Mouse (Mus musculus): ENCODE measurements around the gene Abcg1. TPM values are rescaled to one million over a fixed set of nuclear protein-coding genes. Genes with fewer than 3 reads are reported as not detected.

Gene Abcg1
- polyA plus RNA-seq, 1 experiment from 2014 or later, result 15.8 TPM

GRCm38 (mm10) chr17:31103823-31104222 lies 46.3 kb downstream of the Abcg1 start:
- Histone ChIP-seq H3K9me3 (replicated peaks) (no peaks in the 10 kb centered on the region), H3K4me3 (replicated peaks) (no peak overlapping the region), H3K27ac (replicated peaks) (no peak overlapping the region), H3K27me3 (no peaks in the 10 kb centered on the region), H3K9ac (no peak overlapping the region), H3K36me3 (0 out of 2 replicates have a peak, but pooled peaks cover 4% of the 10 kb centered on the region), H3K4me2 (replicated peaks) (no peak overlapping the region), H3K4me1 (no peaks in the 10 kb centered on the region)
- WGBS, result 82% methylated on average over 8 of the region's 8 CpGs
- no peak for ATAC-seq (ENCODE audit: insufficient number of reproducible peaks, low FRiP score, low TSS enrichment, low read depth)

GRCm38 (mm10) chr17:31108388-31108787 lies 50.9 kb downstream of the Abcg1 start:
- H3K36me3 ChIP-seq, result 0 out of 2 replicates have a peak, but pooled peaks cover 10% of the 10 kb centered on the region
- H3K9me3 ChIP-seq (replicated peaks), result no peaks in the 10 kb centered on the region
- no peak overlapping the region for H3K4me2 ChIP-seq (replicated peaks)
- ATAC-seq (ENCODE audit: insufficient number of reproducible peaks, low FRiP score, low TSS enrichment, low read depth), result no peak
- H3K9ac ChIP-seq, result no peak overlapping the region
- no peak overlapping the region for H3K4me3 ChIP-seq (replicated peaks)
- WGBS, result 87% methylated on average over 15 of the region's 15 CpGs
- H3K4me1 ChIP-seq, result 0 out of 2 replicates have a peak, but pooled peaks cover 8% of the 10 kb centered on the region
- H3K27me3 ChIP-seq, result no peaks in the 10 kb centered on the region
- no peak overlapping the region for H3K27ac ChIP-seq (replicated peaks)

GRCm38 (mm10) chr17:31113191-31113856 lies 55.8 kb downstream of the Abcg1 start:
- peak overlapping the region; percentile 44; the same call in 1 of the 2 replicates for H3K27ac ChIP-seq (replicated peaks)

GRCm38 (mm10) chr17:31116063-31116462 lies 58.6 kb downstream of the Abcg1 start:
- no peak overlapping the region for H3K4me3 ChIP-seq (replicated peaks)
- 61% methylated on average over 6 of the region's 6 CpGs for WGBS
- H3K27me3 ChIP-seq, result no peaks in the 10 kb centered on the region
- H3K4me2 ChIP-seq (replicated peaks), result no peak overlapping the region
- no peaks in the 10 kb centered on the region for H3K36me3 ChIP-seq
- H3K9ac ChIP-seq, result no peak overlapping the region
- H3K9me3 ChIP-seq (replicated peaks), result no peaks in the 10 kb centered on the region
- H3K4me1 ChIP-seq, result 0 out of 2 replicates have a peak, but pooled peaks cover 11% of the 10 kb centered on the region
- no peak for ATAC-seq (ENCODE audit: insufficient number of reproducible peaks, low FRiP score, low TSS enrichment, low read depth)
- H3K27ac ChIP-seq (replicated peaks), result no peak overlapping the region

More at GRCm38 (mm10) chr17:31113191-31113856, 55.8 kb downstream of the Abcg1 start:
- H3K27me3 ChIP-seq, result no peaks in the 10 kb centered on the region
- H3K4me3 ChIP-seq (replicated peaks), result no peak overlapping the region
- no peak overlapping the region for H3K9ac ChIP-seq
- 42% methylated on average over 9 of the region's 9 CpGs for WGBS
- 0 out of 2 replicates have a peak, but pooled peaks cover 8% of the 10 kb centered on the region for H3K4me1 ChIP-seq
- no peaks in the 10 kb centered on the region for H3K9me3 ChIP-seq (replicated peaks)
- 0 out of 2 replicates have a peak, but pooled peaks cover 10% of the 10 kb centered on the region for H3K36me3 ChIP-seq
- ATAC-seq (ENCODE audit: insufficient number of reproducible peaks, low FRiP score, low TSS enrichment, low read depth), result peak; percentile 24; the same call in 1 of the 2 replicates
- H3K4me2 ChIP-seq (replicated peaks), result no peak overlapping the region

GRCm38 (mm10) chr17:31117946-31118345 lies 60.5 kb downstream of the Abcg1 start:
- H3K36me3 ChIP-seq, result no peaks in the 10 kb centered on the region

DNA sequence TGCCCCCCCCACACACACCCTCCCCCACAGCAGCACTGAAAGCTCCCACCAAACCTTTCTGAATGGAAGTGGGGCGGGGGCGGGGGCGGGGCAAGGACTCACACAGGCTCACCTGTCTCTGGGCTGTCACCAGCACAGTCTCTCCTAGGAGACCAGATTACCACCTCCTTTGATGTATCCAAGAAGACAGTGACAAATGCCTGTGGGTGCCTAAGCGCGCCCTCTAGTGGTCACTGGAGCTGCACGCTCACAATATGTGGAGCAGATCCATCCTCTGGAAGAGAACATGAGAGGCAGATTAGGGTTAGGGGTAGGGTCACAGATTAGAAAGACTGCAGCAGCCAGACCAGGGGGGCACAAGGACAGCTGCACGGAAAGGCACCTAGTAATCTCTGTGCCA lies 62.0 kb downstream of the Abcg1 start:
- H3K4me2 ChIP-seq (replicated peaks), result no peak overlapping the region
- H3K27ac ChIP-seq (replicated peaks), result no peak overlapping the region
- no peaks in the 10 kb centered on the region for H3K36me3 ChIP-seq
- H3K4me1 ChIP-seq, result 0 out of 2 replicates have a peak, but pooled peaks cover 3% of the 10 kb centered on the region
- no peak overlapping the region for H3K9ac ChIP-seq
- no peaks in the 10 kb centered on the region for H3K9me3 ChIP-seq (replicated peaks)
- ATAC-seq (ENCODE audit: insufficient number of reproducible peaks, low FRiP score, low TSS enrichment, low read depth), result no peak
- 4% methylated on average over 7 of the region's 7 CpGs for WGBS
- H3K4me3 ChIP-seq (replicated peaks), result no peak overlapping the region
- H3K27me3 ChIP-seq, result no peaks in the 10 kb centered on the region

More at GRCm38 (mm10) chr17:31117946-31118345, 60.5 kb downstream of the Abcg1 start:
- Histone ChIP-seq H3K9me3 (replicated peaks) (no peaks in the 10 kb centered on the region), H3K4me3 (replicated peaks) (no peak overlapping the region), H3K4me1 (0 out of 2 replicates have a peak, but pooled peaks cover 7% of the 10 kb centered on the region), H3K27me3 (no peaks in the 10 kb centered on the region), H3K27ac (replicated peaks) (no peak overlapping the region), H3K4me2 (replicated peaks) (no peak overlapping the region), H3K9ac (no peak overlapping the region)
- ATAC-seq (ENCODE audit: insufficient number of reproducible peaks, low FRiP score, low TSS enrichment, low read depth), result no peak
- WGBS, result 71% methylated on average over 5 of the region's 5 CpGs

DNA sequence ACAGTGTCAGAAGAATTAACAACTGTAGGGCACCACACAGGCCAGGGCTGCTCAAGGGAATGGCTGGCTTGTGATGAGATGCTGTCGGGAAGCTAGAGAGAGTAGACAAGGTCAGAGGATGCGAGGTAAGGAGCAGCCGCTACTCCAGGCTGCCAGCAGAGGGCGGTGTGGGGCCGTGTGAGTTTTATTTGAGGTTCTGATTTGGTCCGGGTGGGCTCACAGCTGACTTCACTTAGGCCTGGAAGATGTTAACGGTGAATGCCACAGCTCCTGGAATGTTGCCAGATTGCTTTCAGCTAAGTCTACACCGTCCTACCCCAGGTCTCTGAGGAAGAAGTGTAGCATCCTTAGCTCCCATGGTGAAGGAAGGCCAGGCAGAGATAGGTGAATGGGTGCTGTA lies 64.5 kb downstream of the Abcg1 start:
- Histone ChIP-seq H3K4me1 (0 out of 2 replicates have a peak, but pooled peaks cover 3% of the 10 kb centered on the region), H3K27ac (replicated peaks) (no peak overlapping the region), H3K4me2 (replicated peaks) (no peak overlapping the region), H3K4me3 (replicated peaks) (no peak overlapping the region), H3K9me3 (replicated peaks) (no peaks in the 10 kb centered on the region), H3K27me3 (no peaks in the 10 kb centered on the region), H3K36me3 (no peaks in the 10 kb centered on the region), H3K9ac (no peak overlapping the region)
- no peak for ATAC-seq (ENCODE audit: insufficient number of reproducible peaks, low FRiP score, low TSS enrichment, low read depth)
- WGBS, result 7% methylated on average over 8 of the region's 8 CpGs

GRCm38 (mm10) chr17:31125548-31126266 lies 68.2 kb downstream of the Abcg1 start:
- no peaks in the 10 kb centered on the region for H3K9me3 ChIP-seq (replicated peaks)
- no peaks in the 10 kb centered on the region for H3K4me1 ChIP-seq
- H3K36me3 ChIP-seq, result no peaks in the 10 kb centered on the region
- no peak overlapping the region for H3K4me3 ChIP-seq (replicated peaks)
- no peak overlapping the region for H3K27ac ChIP-seq (replicated peaks)
- H3K4me2 ChIP-seq (replicated peaks), result no peak overlapping the region
- WGBS, result 47% methylated on average over 9 of the region's 9 CpGs
- no peak for ATAC-seq (ENCODE audit: insufficient number of reproducible peaks, low FRiP score, low TSS enrichment, low read depth)
- H3K9ac ChIP-seq, result no peak overlapping the region
- no peaks in the 10 kb centered on the region for H3K27me3 ChIP-seq

DNA sequence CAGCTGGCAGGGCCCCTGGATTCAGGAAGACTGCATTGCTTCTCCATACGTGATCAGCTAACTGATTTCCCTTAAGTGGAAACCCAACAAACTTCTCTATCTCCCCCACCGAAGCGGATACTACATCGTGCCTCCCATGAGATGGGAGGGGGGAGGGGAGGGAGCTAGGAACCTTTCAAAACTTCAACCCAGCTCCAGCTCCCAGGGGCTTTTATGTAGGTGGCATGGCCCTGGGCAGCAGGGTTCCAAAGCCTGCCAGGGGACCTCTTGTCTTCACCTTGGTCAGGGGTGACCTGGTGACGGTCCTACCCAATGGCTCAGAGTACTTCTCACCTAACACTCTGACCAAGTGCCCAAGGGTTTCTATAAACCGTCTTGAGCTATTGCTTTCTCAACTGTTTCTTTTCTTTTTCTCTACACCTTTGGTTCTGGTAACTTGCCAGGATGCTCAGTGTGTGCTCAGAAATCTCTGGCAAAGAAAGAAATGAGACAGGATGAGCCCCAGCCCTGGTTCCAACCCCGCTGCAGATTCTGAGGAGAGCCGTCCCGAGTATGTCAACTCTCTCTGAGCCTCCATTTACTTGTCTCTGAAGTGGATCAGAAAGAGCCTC lies 71.3 kb downstream of the Abcg1 start:
- Histone ChIP-seq H3K9me3 (replicated peaks) (no peaks in the 10 kb centered on the region), H3K4me3 (replicated peaks) (no peak overlapping the region), H3K4me2 (replicated peaks) (no peak overlapping the region), H3K27ac (replicated peaks) (no peak overlapping the region), H3K27me3 (no peaks in the 10 kb centered on the region), H3K36me3 (no peaks in the 10 kb centered on the region), H3K4me1 (no peaks in the 10 kb centered on the region), H3K9ac (no peak overlapping the region)
- no peak for ATAC-seq (ENCODE audit: insufficient number of reproducible peaks, low FRiP score, low TSS enrichment, low read depth)
- 80% methylated on average over 9 of the region's 9 CpGs for WGBS

- WGBS, result 13% methylated on average over 2 of the region's 2 CpGs
- no peaks in the 10 kb centered on the region for H3K27me3 ChIP-seq
- H3K4me3 ChIP-seq (replicated peaks), result no peak within 1 kb of the TSS
- no peaks in the 10 kb centered on the region for H3K36me3 ChIP-seq
- H3K9ac ChIP-seq, result no peak within 1 kb of the TSS
- no peak within 1 kb of the TSS for H3K4me2 ChIP-seq (replicated peaks)
- H3K4me1 ChIP-seq, result no peaks in the 10 kb centered on the region
- ATAC-seq (ENCODE audit: insufficient number of reproducible peaks, low FRiP score, low TSS enrichment, low read depth), result no peak
- H3K27ac ChIP-seq (replicated peaks), result no peak within 1 kb of the TSS
- H3K9me3 ChIP-seq (replicated peaks), result no peaks in the 10 kb centered on the region
Observed at GRCm38 (mm10) chr17:31129452-31129851, 72.0 kb downstream of the Abcg1 start, which contains the start of gene Tff3. Gene Tff3 (minus strand): TSS chr17:31129646.

- Histone ChIP-seq H3K27me3 (no peaks in the 10 kb centered on the region), H3K9me3 (replicated peaks) (no peaks in the 10 kb centered on the region), H3K36me3 (no peaks in the 10 kb centered on the region), H3K9ac (no peak overlapping the region), H3K4me2 (replicated peaks) (no peak overlapping the region), H3K4me1 (no peaks in the 10 kb centered on the region), H3K27ac (replicated peaks) (no peak overlapping the region), H3K4me3 (replicated peaks) (no peak overlapping the region)
- 73% methylated on average over 10 of the region's 10 CpGs for WGBS
- ATAC-seq (ENCODE audit: insufficient number of reproducible peaks, low FRiP score, low TSS enrichment, low read depth), result no peak; the same call in 1 of the 2 replicates
Observed at GRCm38 (mm10) chr17:31131269-31131821, 73.9 kb downstream of the Abcg1 start.

All from embryonic facial prominence, embryonic 15.5 days (tissue).